Mouse (Mus musculus): Measurements from ENCODE around the gene Nt5c2.

GRCm38 (mm10) chr19:47005873-47006272 is 9.1 kb downstream of the Nt5c2 start:
- no peak for TF ChIP-seq CTCF (IDR thresholded peaks at IDR 0.05)
- TF ChIP-seq POLR2A (IDR thresholded peaks at IDR 0.05; ENCODE audit: insufficient read depth, low read depth, low read length): no peak
- no peak for TF ChIP-seq EP300 (IDR thresholded peaks at IDR 0.05; ENCODE audit: insufficient read depth, low read depth, low read length)
